Mouse (Mus musculus): ENCODE data around the gene Tmf1. TPM values are rescaled to one million over a fixed set of nuclear protein-coding genes. Genes with fewer than 3 reads are reported as not detected.

The Tmf1 gene
- polyA plus RNA-seq, 1 experiment from 2014 or later, result 48.6 TPM

DNA sequence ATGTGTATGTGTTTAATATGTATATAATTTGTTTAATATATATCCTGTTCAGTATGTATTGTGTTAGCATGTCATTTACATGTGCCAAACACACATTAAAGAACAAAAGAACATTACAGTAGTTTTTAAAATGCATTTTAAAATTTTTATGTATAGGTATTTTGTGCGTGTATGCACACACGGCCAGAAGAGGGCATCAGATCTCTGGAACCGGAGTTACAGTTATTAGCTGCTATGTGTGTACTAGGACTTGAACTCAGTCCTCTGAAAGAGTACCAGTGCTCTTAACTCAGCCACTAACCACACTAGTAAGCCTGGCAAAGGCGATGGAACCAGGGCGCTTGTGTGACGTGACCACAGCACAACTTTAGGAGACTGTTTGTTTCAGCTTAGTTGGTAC, 28.8 kb downstream of the Tmf1 start:
- Histone ChIP-seq H3K27me3 (ENCODE audit: insufficient read depth, low read length) (no peaks in the 10 kb centered on the region), H3K4me2 (ENCODE audit: low read length) (no peak overlapping the region), H3K27ac (no peak overlapping the region), H3K9ac (ENCODE audit: low read depth, low read length) (no peak overlapping the region), H3K9me3 (replicated peaks; ENCODE audit: low read length) (no peaks in the 10 kb centered on the region), H3K36me3 (ENCODE audit: insufficient read depth, low read length) (no peaks in the 10 kb centered on the region), H3K4me3 (replicated peaks; ENCODE audit: low read depth, low read length) (no peak overlapping the region), H3K4me1 (replicated peaks; ENCODE audit: insufficient read depth, low read length) (no peaks in the 10 kb centered on the region; the same call in 1 of the 2 replicates)
- DNase-seq (ENCODE audit: low spot score) (no peak), ATAC-seq (replicated peaks; ENCODE audit: low FRiP score, low read depth) (no peak)
- peak; percentile 38; the same call in 1 of the 2 replicates for TF ChIP-seq CTCF (IDR thresholded peaks at IDR 0.05; ENCODE audit: low read depth)
- WGBS, result 87% methylated on average over 6 of the region's 6 CpGs

DNA sequence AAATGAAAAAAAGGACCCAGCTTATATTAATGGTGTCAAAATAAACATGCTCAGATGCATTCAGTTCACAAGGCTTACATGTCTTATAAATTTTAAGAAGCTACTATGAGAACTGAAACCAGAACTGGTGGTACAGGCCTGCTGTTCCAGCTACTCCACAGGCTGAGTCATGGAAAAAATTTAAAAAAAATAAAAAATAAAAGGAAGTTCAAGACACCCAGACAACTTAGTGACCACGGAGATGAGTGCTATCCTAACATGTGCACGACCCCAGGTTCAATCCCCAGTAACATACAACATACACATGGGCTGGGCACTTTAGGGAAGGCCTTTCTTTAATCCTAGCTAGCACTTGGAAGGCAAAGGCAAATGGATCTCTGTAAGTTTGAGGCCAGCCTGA, 29.2 kb downstream of the Tmf1 start:
- Histone ChIP-seq H3K4me2 (ENCODE audit: low read length) (no peak overlapping the region), H3K27ac (0 out of 2 replicates have a peak overlapping the region, but pooled peaks have one; percentile 87), H3K9me3 (replicated peaks; ENCODE audit: low read length) (no peaks in the 10 kb centered on the region), H3K4me3 (replicated peaks; ENCODE audit: low read depth, low read length) (no peak overlapping the region), H3K4me1 (replicated peaks; ENCODE audit: insufficient read depth, low read length) (no peaks in the 10 kb centered on the region; the same call in 1 of the 2 replicates), H3K9ac (ENCODE audit: low read depth, low read length) (no peak overlapping the region), H3K27me3 (ENCODE audit: insufficient read depth, low read length) (no peaks in the 10 kb centered on the region), H3K36me3 (ENCODE audit: insufficient read depth, low read length) (no peaks in the 10 kb centered on the region)
- ATAC-seq (replicated peaks; ENCODE audit: low FRiP score, low read depth) (no peak; the same call in 1 of the 2 replicates), DNase-seq (ENCODE audit: low spot score) (peak; percentile 12)
- TF ChIP-seq CTCF (IDR thresholded peaks at IDR 0.05; ENCODE audit: low read depth), result no peak
- 66% methylated on average over 2 of the region's 2 CpGs for WGBS

DNA sequence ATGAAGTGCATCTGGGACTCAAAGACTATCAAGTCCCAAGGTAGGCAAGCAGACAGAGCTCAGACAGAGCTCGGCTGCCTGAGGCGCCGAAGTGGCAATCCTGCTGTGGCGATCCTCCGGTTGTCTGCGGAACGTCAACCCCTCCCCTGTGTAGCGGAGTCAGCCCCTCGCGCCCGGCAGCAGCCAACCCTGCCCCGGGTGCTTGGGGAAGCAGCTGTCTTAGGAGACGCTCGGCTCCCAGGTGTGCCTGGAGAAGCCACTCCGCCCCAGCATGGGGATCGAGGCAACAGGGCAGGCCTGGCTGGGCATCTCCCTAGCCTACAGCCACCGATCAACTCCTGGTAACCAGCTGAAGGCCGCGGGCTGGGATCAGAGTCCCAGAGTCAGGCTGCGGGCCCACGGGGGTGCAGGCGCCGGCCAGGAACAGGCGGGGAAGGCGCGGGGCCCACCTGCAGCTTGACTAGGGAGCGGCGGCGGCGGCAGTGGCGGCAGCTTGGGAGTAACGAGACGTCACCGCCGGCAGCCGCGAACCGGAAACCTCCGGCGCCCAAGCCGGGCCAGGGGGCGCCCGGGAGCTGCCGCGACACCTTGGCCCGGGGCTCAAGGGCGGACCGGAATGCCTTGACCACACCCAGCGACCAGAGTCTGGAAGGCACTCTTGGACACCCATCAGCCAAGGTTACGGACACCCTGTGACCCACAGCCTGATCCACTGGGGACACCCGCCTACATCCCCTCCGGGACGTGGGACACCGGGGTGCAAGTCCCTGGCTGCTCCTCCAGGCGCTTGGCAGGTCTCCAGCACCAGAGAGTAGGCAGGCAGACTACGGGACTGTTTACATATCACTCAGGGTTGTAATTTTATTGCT, 30.3 kb downstream of the Tmf1 start, which contains the start of gene Eogt:
TSS of gene Eogt (minus strand) at position 800 of the 869 bp plus-strand sequence.
- DNase-seq (ENCODE audit: low spot score) (peak; percentile 74), ATAC-seq (replicated peaks; ENCODE audit: low FRiP score, low read depth) (peak; percentile 86)
- Histone ChIP-seq H3K9me3 (replicated peaks; ENCODE audit: low read length) (no peaks in the 10 kb centered on the region), H3K9ac (ENCODE audit: low read depth, low read length) (peak within 1 kb of the TSS; percentile 90), H3K27me3 (ENCODE audit: insufficient read depth, low read length) (no peaks in the 10 kb centered on the region), H3K4me1 (replicated peaks; ENCODE audit: insufficient read depth, low read length) (no peaks in the 10 kb centered on the region; the same call in none of the 2 replicates), H3K4me3 (replicated peaks; ENCODE audit: low read depth, low read length) (peak within 1 kb of the TSS; percentile 73), H3K27ac (peak within 1 kb of the TSS; percentile 87), H3K4me2 (ENCODE audit: low read length) (peak within 1 kb of the TSS; percentile 96), H3K36me3 (ENCODE audit: insufficient read depth, low read length) (no peaks in the 10 kb centered on the region)
- TF ChIP-seq CTCF (IDR thresholded peaks at IDR 0.05; ENCODE audit: low read depth), result peak; percentile 57
- under 1% methylated on average over 56 of the region's 56 CpGs for WGBS

DNA sequence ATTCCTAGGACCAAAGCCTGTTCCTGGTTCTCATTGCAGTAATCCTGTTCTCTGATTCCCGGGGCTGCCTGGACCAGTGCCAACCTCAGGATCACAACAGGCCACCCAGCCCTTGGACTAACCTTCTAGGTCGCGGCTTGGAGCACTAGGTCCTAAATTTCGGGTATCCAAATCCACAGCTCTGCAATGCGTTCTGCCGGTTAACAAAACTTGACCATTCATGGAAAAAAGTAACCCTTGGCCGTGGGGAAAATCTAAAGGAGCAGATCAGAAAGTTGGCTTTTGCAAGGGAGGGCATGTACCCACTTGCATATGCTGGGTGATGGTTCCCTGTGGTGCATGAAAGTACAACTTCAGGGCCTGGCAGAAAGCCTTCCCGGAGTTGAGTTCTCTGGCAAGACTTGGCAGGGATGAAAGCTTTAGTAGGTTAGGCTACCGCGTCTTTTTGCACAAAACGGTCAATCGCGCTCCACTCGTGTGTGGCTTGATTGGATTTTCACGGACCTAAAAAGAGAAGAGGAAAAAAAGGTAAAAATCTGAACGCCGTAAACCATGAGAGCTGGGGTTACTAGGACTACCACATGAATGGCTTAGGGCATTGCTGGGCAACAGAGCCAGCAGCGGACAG, 31.1 kb downstream of the Tmf1 start:
- H3K9me3 ChIP-seq (replicated peaks; ENCODE audit: low read length), result no peaks in the 10 kb centered on the region
- no peaks in the 10 kb centered on the region for H3K36me3 ChIP-seq (ENCODE audit: insufficient read depth, low read length)
- H3K9ac ChIP-seq (ENCODE audit: low read depth, low read length), result peak overlapping the region; percentile 90
- DNase-seq (ENCODE audit: low spot score), result no peak
- WGBS, result 13% methylated on average over 18 of the region's 18 CpGs
- H3K27ac ChIP-seq, result peak overlapping the region; percentile 87
- no peaks in the 10 kb centered on the region for H3K27me3 ChIP-seq (ENCODE audit: insufficient read depth, low read length)
- H3K4me1 ChIP-seq (replicated peaks; ENCODE audit: insufficient read depth, low read length), result no peaks in the 10 kb centered on the region; the same call in none of the 2 replicates
- TF ChIP-seq CTCF (IDR thresholded peaks at IDR 0.05; ENCODE audit: low read depth), result no peak
- H3K4me3 ChIP-seq (replicated peaks; ENCODE audit: low read depth, low read length), result peak overlapping the region; percentile 73
- peak; percentile 8; the same call in 1 of the 2 replicates for ATAC-seq (replicated peaks; ENCODE audit: low FRiP score, low read depth)
- H3K4me2 ChIP-seq (ENCODE audit: low read length), result peak overlapping the region; percentile 96

DNA sequence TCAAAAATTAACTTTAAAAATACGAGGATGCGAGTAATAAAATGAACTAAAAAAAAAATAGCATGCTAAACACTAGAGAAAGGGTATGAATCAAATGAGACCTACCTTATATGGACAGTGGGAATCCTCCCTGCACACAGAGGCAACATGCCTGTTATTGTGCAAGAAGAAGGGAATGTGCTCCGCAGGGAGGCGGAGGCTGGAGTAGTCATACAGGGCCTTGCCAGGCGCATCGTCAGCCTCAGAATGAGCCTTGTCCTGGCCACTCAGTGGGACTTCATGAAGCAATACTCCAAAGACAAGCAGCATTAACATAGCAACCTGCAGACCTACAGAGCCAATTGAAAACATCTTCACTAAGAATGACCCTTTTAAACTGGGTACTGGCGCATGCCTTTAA, 33.8 kb downstream of the Tmf1 start:
- 0 out of 2 replicates have a peak, but pooled peaks cover 7% of the 10 kb centered on the region for H3K36me3 ChIP-seq (ENCODE audit: insufficient read depth, low read length)
- DNase-seq (ENCODE audit: low spot score) (no peak), ATAC-seq (replicated peaks; ENCODE audit: low FRiP score, low read depth) (no peak)
- no peaks in the 10 kb centered on the region for H3K27me3 ChIP-seq (ENCODE audit: insufficient read depth, low read length)
- TF ChIP-seq CTCF (IDR thresholded peaks at IDR 0.05; ENCODE audit: low read depth), result no peak
- no peaks in the 10 kb centered on the region for H3K9me3 ChIP-seq (replicated peaks; ENCODE audit: low read length)
- H3K27ac ChIP-seq, result 0 out of 2 replicates have a peak overlapping the region, but pooled peaks have one; percentile 34
- H3K9ac ChIP-seq (ENCODE audit: low read depth, low read length), result no peak overlapping the region
- H3K4me3 ChIP-seq (replicated peaks; ENCODE audit: low read depth, low read length), result no peak overlapping the region
- H3K4me2 ChIP-seq (ENCODE audit: low read length), result 0 out of 2 replicates have a peak overlapping the region, but pooled peaks have one; percentile 2
- 82% methylated on average over 7 of the region's 7 CpGs for WGBS
- H3K4me1 ChIP-seq (replicated peaks; ENCODE audit: insufficient read depth, low read length), result no peaks in the 10 kb centered on the region; the same call in none of the 2 replicates

DNA sequence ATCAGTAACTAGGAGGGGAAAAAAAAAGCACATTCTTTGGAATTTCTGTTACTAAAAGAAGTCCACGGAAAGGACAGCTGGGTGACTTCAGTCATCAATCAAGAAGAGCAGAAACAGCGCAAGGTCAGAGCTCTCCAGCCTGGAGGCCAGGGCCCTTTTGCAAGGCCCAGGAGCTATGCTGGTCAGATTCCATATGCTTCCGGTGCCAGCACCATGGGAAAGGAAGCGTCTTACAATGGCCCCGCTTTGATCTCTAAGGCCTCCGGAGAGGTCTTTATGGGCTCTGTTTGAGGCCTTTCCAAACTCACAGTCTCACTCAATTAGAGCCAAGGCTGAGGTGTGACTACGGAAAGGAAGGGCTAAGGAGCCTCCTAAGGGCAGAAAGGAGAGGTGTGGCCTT, 34.6 kb downstream of the Tmf1 start:
- no peak overlapping the region for H3K4me2 ChIP-seq (ENCODE audit: low read length)
- peak overlapping the region; percentile 27 for H3K27ac ChIP-seq
- no peak for TF ChIP-seq CTCF (IDR thresholded peaks at IDR 0.05; ENCODE audit: low read depth)
- H3K9me3 ChIP-seq (replicated peaks; ENCODE audit: low read length), result no peaks in the 10 kb centered on the region
- ATAC-seq (replicated peaks; ENCODE audit: low FRiP score, low read depth) (no peak), DNase-seq (ENCODE audit: low spot score) (peak; percentile 77)
- 24% methylated on average over 7 of the region's 7 CpGs for WGBS
- H3K9ac ChIP-seq (ENCODE audit: low read depth, low read length), result no peak overlapping the region
- H3K4me3 ChIP-seq (replicated peaks; ENCODE audit: low read depth, low read length), result no peak overlapping the region
- H3K4me1 ChIP-seq (replicated peaks; ENCODE audit: insufficient read depth, low read length), result no peaks in the 10 kb centered on the region; the same call in none of the 2 replicates
- no peaks in the 10 kb centered on the region for H3K27me3 ChIP-seq (ENCODE audit: insufficient read depth, low read length)
- H3K36me3 ChIP-seq (ENCODE audit: insufficient read depth, low read length), result 0 out of 2 replicates have a peak, but pooled peaks cover 7% of the 10 kb centered on the region

All from kidney, postnatal 0 days (tissue).